Mouse (Mus musculus) lung, adult 10 weeks (tissue): ENCODE measurements around the gene Mprip. TPM values are rescaled to one million over a fixed set of nuclear protein-coding genes. Genes with fewer than 3 reads are reported as not detected.

Experiments used
- polyA plus RNA-seq: library from polyadenylated mRNA; stranded (reverse); fragments of 350-450 nt; fragmentation: Illumina TruSeq; extraction: RNeasy Lipid Tissue Mini Kit (QIAGEN cat#74804); gene quantifications from one replicate; pipeline ENCODE4 v1.2.3, GENCODE M21; 2014; ENCODE audit warnings: low read depth, low replicate concordance; ENCODE audit not compliant: insufficient read depth

Gene Mprip
- polyA plus RNA-seq: 166 TPM

GRCm38 (mm10) chr11:59661005-59661404, at the start of gene Mprip:
Gene Mprip, plus strand, starts transcription at chr11:59661305.

GRCm38 (mm10) chr11:59787199-59787781, 126.2 kb downstream of the Mprip start, which contains the start of gene Pld6:
Gene Pld6, minus strand, starts transcription at chr11:59787645.

GRCm38 (mm10) chr11:59809670-59810474, 148.8 kb downstream of the Mprip start, which contains the start of gene Flcn:
Gene Flcn, minus strand, starts transcription at chr11:59810016.

Other genes starting within 250 kb of the Mprip start
- gene Jmjd4, start 211.3 kb upstream of the Mprip start, polyA plus RNA-seq: 3.5 TPM
- 25.7 TPM for gene Snap47, start 210.1 kb upstream of the Mprip start, polyA plus RNA-seq
- gene Zfp867, start 188.8 kb upstream of the Mprip start, polyA plus RNA-seq: 3.1 TPM
- gene Zkscan17, start 134.6 kb upstream of the Mprip start, polyA plus RNA-seq: 8.4 TPM
- 0.93 TPM for gene Nlrp3, start 119.7 kb upstream of the Mprip start, polyA plus RNA-seq
- gene Olfr222, start 85.1 kb upstream of the Mprip start, polyA plus RNA-seq: not detected
- gene Olfr223, start 68.0 kb upstream of the Mprip start, polyA plus RNA-seq: not detected
- gene Pld6, start 126.3 kb downstream of the Mprip start, polyA plus RNA-seq: 0.27 TPM
- gene Flcn, start 148.7 kb downstream of the Mprip start, polyA plus RNA-seq: 19.0 TPM
- 12.8 TPM for gene Nt5m, start 178.1 kb downstream of the Mprip start, polyA plus RNA-seq
- 49.2 TPM for gene Cops3, start 178.5 kb downstream of the Mprip start, polyA plus RNA-seq